Mouse (Mus musculus) neural tube, embryonic 13.5 days (tissue): ENCODE results near the gene Cnpy2. TPM values are rescaled to one million over a fixed set of nuclear protein-coding genes. Genes with fewer than 3 reads are reported as not detected.

Experiments used
- ATAC-seq: fragments of 200-750 bp; cut with Nextera tagmentation; 2 replicates; pipeline ENCODE4 v1.8.0; 2017; ENCODE audit warnings: low read depth, mild to moderate bottlenecking, moderate TSS enrichment, moderate library complexity
- H3K27ac ChIP-seq: fragments of 300-500 bp; sonication (generic); replicated peaks from 2 replicates; pipeline ENCODE4 v1.5.1; 2015; ENCODE audit warnings: moderate library complexity, mild to moderate bottlenecking, inconsistent platforms
- H3K27me3 ChIP-seq: fragments of 300-500 bp; sonication (generic); 2 replicates; pipeline ENCODE4 v1.6.1; 2015; ENCODE audit warnings: mild to moderate bottlenecking, inconsistent platforms
- H3K36me3 ChIP-seq: fragments of 300-500 bp; sonication (generic); 2 replicates; pipeline ENCODE4 v1.6.1; 2015; ENCODE audit warnings: mild to moderate bottlenecking, inconsistent platforms
- H3K4me1 ChIP-seq: fragments of 300-500 bp; sonication (generic); replicated peaks from 2 replicates; pipeline ENCODE4 v1.6.1; 2015; ENCODE audit warnings: inconsistent platforms
- H3K4me2 ChIP-seq: fragments of 300-500 bp; sonication (generic); 2 replicates; pipeline ENCODE4 v1.6.1; 2015; ENCODE audit warnings: inconsistent platforms, mild to moderate bottlenecking, moderate library complexity
- H3K4me3 ChIP-seq: fragments of 300-500 bp; sonication (generic); 2 replicates; pipeline ENCODE4 v1.5.1; 2015; ENCODE audit warnings: mild to moderate bottlenecking, inconsistent platforms
- H3K9ac ChIP-seq: fragments of 300-500 bp; sonication (generic); 2 replicates; pipeline ENCODE4 v1.6.1; 2015; ENCODE audit warnings: moderate library complexity, mild to moderate bottlenecking, inconsistent platforms
- H3K9me3 ChIP-seq: fragments of 300-500 bp; sonication (generic); 2 replicates; pipeline ENCODE4 v1.6.1; 2016; ENCODE audit warnings: inconsistent platforms
- WGBS: fragments of 180-500 bp; shearing (Covaris S2); methylation state at CpG from one replicate; pipeline ENCODE4 v1.1.7; 2015; 5-methylcytosine and 5-hydroxymethylcytosine counted together
- polyA plus RNA-seq: library from polyadenylated mRNA; unstranded; fragments of >200 nt; fragmentation: Nextera tagmentation; extraction: Ambion mirVana; gene quantifications from 2 replicates; pipeline ENCODE4 v1.2.1, GENCODE M21; 2015

The Cnpy2 gene
- polyA plus RNA-seq, 1 experiment from 2014 or later = 221 TPM

DNA sequence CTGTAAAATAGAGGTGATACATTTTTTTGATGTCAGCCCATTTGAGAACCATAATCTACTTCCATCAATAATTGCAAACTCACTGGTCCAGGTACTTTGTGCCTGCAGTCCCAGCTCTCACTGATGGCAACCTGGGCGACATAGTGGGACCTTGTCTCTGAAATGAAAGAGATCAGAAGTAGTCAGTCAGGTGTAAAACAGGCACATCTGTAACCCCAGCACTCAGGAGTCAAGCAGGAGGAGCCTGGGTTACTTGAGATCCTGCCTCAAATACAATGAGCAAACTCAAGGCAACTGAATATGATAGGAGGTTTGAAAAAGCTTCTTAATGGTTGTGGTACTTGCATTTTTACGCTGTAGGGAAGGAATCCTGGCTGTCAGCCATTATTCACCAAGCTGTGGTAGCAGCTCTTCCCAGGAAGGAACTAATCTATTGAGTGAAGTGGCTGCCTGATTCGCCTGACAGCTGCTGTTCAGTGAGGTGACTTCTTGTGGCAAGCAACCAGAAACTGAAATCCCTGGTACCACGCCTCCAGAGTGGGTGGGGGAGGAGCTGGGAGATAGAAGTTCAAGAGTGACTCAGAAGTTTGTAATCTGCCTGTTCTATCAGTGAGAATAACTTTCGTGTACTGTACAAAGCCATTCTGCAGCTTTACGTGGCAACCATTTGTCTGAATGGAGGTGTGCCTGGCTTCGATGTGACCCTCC, 22.5 kb downstream of the Cnpy2 start:
- Histone ChIP-seq H3K4me1 (peaks cover 26% of the 10 kb centered on the region), H3K27me3 (no peaks in the 10 kb centered on the region), H3K9me3 (no peaks in the 10 kb centered on the region), H3K27ac (peak overlapping the region; percentile 39; the same call in 1 of the 2 replicates), H3K9ac (0 out of 2 replicates have a peak overlapping the region, but pooled peaks have one; percentile 35), H3K4me3 (no peak overlapping the region), H3K4me2 (peak overlapping the region; percentile 6; the same call in 1 of the 2 replicates), H3K36me3 (peaks cover 4% of the 10 kb centered on the region; the same call in 1 of the 2 replicates)
- 62% methylated on average over 7 of the region's 7 CpGs for WGBS
- no peak for ATAC-seq

DNA sequence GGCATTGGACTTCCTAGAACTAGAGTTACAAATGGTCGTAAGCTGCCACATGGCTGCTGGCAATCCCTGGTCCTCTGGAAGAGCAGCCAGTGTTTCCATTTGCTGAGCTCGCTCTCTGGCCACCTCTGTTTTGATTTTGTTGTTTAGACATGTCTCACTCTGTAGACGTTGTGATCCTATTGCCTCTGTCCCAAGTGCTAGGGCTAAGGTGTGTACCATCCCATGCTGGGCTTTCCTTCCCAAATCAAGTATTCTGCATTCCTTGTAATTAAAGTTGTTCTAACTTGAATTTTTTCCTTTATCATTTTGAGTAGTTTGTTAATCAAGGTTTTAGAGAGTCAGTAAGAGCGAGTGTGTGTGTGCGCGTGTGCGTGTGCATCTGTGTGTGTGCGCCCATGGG, 25.3 kb downstream of the Cnpy2 start:
- Histone ChIP-seq H3K9ac (no peak overlapping the region), H3K4me1 (peaks cover 16% of the 10 kb centered on the region), H3K36me3 (peaks cover 30% of the 10 kb centered on the region), H3K9me3 (no peaks in the 10 kb centered on the region), H3K4me3 (no peak overlapping the region), H3K4me2 (no peak overlapping the region), H3K27me3 (no peaks in the 10 kb centered on the region), H3K27ac (no peak overlapping the region)
- ATAC-seq = no peak
- WGBS = 93% methylated on average over 8 of the region's 8 CpGs

DNA sequence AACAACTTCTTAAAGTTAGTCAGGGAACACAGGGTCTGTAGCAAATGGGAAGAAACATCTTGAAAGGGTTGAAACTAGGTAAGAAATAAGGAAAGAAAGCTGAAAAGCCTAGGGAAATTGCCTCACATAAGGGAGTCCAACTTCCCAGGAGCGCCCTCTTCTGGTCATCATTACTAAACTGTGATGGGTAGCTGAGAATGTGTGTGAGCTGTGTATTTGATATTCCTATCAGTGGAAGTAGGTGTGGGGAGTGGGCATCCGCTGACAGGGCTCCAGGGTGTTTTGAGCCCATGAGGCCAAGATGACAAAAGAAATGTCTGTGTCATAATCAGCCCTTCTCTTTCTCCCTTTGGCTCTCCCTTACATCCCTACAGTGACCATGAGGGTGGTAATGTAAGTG, 36.5 kb downstream of the Cnpy2 start:
- Histone ChIP-seq H3K4me1 (no peaks in the 10 kb centered on the region), H3K27me3 (no peaks in the 10 kb centered on the region), H3K4me3 (no peak overlapping the region), H3K9me3 (no peaks in the 10 kb centered on the region), H3K4me2 (no peak overlapping the region), H3K9ac (no peak overlapping the region), H3K27ac (no peak overlapping the region), H3K36me3 (peaks cover 90% of the 10 kb centered on the region)
- no peak for ATAC-seq
- WGBS = 66% methylated on average over 2 of the region's 2 CpGs

DNA sequence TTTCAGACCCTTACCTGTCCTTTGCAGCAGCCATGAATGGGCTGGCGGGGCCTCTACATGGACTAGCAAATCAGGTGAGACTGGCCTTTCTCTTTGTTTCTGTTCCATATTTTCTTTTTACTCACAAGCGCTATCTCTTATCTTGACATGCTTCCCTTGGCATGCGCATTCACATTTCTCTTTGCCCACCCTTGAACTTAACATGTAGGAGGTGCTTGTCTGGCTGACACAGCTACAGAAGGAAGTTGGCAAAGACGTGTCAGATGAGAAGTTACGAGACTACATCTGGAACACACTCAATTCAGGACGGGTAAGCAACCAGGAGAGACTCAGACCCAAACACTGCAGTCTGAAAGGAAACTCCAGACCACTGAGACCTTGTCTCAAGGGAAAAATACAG, 37.0 kb downstream of the Cnpy2 start:
- Histone ChIP-seq H3K27ac (no peak overlapping the region), H3K4me2 (no peak overlapping the region), H3K27me3 (no peaks in the 10 kb centered on the region), H3K9me3 (no peaks in the 10 kb centered on the region), H3K4me1 (no peaks in the 10 kb centered on the region), H3K36me3 (peaks cover 89% of the 10 kb centered on the region), H3K4me3 (no peak overlapping the region), H3K9ac (no peak overlapping the region)
- no peak for ATAC-seq
- 95% methylated on average over 6 of the region's 6 CpGs for WGBS

DNA sequence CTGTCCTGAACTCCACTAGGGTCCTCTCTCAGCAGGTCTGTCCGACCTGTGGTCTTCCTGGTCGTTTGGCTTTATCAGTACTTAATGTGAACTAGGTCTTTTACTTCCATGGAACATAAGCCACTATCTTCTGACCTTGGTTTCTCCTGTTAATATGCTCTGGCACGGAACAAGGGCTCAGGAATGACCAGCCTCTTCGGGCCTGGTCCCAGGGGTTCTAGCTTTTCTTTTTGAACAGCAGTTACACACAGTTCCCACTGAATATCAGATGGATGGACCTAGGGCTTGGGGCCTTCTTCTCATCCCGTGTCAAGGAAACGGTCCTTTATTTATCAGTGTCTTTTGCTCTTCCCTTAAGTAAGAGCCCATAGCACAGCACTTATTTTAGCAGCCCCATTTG, 39.6 kb downstream of the Cnpy2 start:
- Histone ChIP-seq H3K4me1 (peaks cover 3% of the 10 kb centered on the region; the same call in 1 of the 2 replicates), H3K4me3 (no peak overlapping the region), H3K27ac (no peak overlapping the region), H3K4me2 (no peak overlapping the region), H3K36me3 (peaks cover 85% of the 10 kb centered on the region), H3K27me3 (no peaks in the 10 kb centered on the region), H3K9ac (no peak overlapping the region), H3K9me3 (no peaks in the 10 kb centered on the region)
- no peak for ATAC-seq
- WGBS = 91% methylated on average over 6 of the region's 6 CpGs

DNA sequence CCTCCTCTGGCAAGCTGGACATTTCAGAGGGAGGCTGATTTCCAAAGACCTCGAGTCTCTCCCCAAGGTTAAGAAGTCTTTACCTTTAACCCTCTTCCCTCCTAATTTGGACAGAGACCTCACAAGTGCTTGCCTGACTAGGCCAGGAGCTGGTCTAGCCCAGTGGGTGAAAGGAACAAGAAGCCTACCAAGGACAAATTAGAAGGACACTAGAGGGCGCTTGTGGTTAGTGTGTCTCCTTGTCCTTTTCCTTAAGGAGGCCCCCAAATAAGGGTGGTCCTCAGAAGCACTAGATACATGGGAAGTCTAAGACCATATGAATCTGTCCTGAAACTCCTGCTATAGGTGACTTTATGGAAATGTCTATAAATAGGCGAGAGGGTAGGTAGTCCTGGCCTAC, 40.3 kb downstream of the Cnpy2 start:
- Histone ChIP-seq H3K9ac (no peak overlapping the region), H3K36me3 (peaks cover 79% of the 10 kb centered on the region), H3K27ac (no peak overlapping the region), H3K27me3 (no peaks in the 10 kb centered on the region), H3K4me3 (no peak overlapping the region), H3K4me2 (no peak overlapping the region), H3K9me3 (no peaks in the 10 kb centered on the region), H3K4me1 (peaks cover 10% of the 10 kb centered on the region)
- ATAC-seq = no peak
- WGBS = 56% methylated on average over 3 of the region's 3 CpGs

DNA sequence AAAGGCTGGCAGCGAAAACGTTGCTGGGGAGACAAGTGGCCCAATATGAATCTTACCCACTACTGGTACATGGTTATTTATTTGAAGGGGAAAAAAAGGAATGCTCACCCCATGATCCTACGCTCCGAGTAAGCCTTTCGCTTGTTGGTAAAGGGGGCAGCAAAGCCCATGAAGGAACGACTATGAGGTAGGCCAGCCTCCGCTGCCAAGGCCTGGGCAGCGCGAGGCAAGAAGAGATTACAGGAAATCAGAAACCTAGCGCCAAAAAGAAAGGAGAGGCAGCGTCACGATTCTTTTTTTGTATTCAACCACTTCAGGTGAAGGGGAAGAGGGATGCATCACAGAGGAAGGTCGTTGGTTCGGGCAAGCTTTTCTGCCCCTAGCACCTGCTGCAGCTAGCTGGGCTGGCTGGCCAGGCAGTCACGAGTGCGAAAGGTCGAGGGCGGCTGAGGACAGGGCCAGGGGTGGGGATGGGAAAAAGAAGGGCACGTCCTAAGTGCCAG, 45.7 kb downstream of the Cnpy2 start:
- Histone ChIP-seq H3K4me3 (peak overlapping the region; percentile 64), H3K27ac (peak overlapping the region; percentile 98), H3K9ac (peak overlapping the region; percentile 79), H3K4me1 (peaks cover 22% of the 10 kb centered on the region), H3K36me3 (peaks cover 26% of the 10 kb centered on the region), H3K9me3 (no peaks in the 10 kb centered on the region), H3K27me3 (no peaks in the 10 kb centered on the region), H3K4me2 (peak overlapping the region; percentile 90)
- no peak for ATAC-seq
- 18% methylated on average over 19 of the region's 19 CpGs for WGBS

DNA sequence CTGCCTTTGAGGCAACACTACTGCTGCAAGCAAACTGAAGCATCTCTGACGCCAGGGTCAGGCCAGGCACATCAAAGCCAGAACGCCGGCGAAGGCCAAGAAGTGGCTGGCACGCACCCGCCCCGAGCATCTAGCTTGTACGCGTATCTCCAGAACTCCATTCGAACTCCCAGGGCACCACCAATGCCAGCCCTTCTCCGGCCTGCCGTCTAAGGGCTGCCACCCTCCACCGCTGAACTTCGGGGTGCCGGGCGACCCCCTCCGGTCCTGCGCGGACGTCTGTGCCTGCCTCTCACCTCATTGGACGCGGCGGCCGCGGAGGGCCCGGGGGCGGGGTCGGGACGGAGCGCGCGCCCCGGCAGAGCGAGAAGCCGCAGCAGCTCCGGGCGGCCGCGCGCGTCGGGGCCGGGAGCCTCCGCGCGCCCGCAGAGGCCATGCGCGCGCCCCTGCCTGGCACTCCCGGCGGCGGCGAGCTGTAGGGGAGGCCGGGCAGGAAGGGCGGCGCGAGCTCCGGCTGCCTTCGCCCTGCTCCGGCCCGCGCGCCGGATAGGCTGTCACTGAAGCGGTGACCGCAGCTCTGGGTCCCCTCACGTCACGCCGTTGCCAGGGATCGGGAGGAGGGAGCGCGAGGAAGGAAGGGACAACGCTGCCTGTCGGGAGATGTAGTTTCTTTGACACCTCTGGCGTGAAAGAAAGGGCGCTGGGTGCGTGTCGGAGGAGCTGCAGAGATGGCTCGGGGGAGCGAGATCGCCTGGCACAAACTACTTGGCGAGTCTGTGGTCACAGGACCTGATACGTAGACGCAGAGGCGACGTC, 46.4 kb downstream of the Cnpy2 start, which contains the start of gene Coq10a:
TSS of gene Coq10a (minus strand) at position 596 of the 816 bp plus-strand sequence.
- WGBS = under 1% methylated on average over 87 of the region's 87 CpGs
- H3K36me3 ChIP-seq = peaks cover 19% of the 10 kb centered on the region
- peak; percentile 96 for ATAC-seq
- peaks cover 22% of the 10 kb centered on the region for H3K4me1 ChIP-seq
- H3K27ac ChIP-seq = peak within 1 kb of the TSS; percentile 98
- H3K9me3 ChIP-seq = no peaks in the 10 kb centered on the region
- H3K4me3 ChIP-seq = peak within 1 kb of the TSS; percentile 64
- no peaks in the 10 kb centered on the region for H3K27me3 ChIP-seq
- peak within 1 kb of the TSS; percentile 90 for H3K4me2 ChIP-seq
- peak within 1 kb of the TSS; percentile 79 for H3K9ac ChIP-seq

DNA sequence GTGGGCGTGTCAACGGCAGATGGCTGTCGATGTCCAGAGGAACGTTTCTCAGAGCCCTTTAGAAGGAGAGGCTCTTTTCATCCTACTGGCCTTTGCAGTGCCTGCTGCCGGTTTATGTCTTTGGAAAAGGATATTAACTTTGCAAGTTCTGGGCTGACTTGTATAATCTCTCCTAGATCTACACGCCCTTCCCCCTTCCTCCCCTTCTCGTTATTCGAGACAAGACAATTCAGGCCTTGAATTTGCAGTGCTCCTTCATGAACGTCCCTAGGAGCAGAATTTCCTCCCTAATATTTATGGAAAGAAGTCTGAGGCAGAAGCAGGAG, 46.9 kb downstream of the Cnpy2 start:
- H3K4me3 ChIP-seq = peak overlapping the region; percentile 64
- 6% methylated on average over 9 of the region's 9 CpGs for WGBS

DNA sequence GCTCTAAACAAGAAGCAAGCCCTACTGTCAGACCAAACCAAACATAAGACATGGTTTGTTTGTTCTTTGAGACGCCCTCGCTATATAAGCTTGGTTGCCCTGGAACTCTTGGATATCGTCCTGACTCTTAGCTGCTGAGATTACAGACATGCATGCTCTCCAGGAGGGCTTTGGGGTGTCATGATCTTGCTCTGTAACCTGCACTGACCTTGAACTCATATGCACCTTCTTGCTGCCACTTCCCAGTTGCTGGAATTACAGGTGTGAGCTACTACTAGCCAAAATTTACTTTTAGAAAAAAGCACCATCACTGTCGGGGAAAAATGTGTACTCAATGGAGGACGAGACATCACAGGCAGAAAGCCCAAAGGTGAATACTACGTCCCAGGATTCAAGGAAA, 47.3 kb downstream of the Cnpy2 start:
- Histone ChIP-seq H3K36me3 (peaks cover 10% of the 10 kb centered on the region), H3K4me2 (peak overlapping the region; percentile 90), H3K27me3 (no peaks in the 10 kb centered on the region), H3K9me3 (no peaks in the 10 kb centered on the region), H3K9ac (peak overlapping the region; percentile 79), H3K4me3 (peak overlapping the region; percentile 64), H3K27ac (peak overlapping the region; percentile 98), H3K4me1 (peaks cover 22% of the 10 kb centered on the region)
- no peak for ATAC-seq
- 77% methylated on average over 6 of the region's 6 CpGs for WGBS

More for the DNA sequence above, 46.9 kb downstream of the Cnpy2 start:
- H3K4me2 ChIP-seq = peak overlapping the region; percentile 90
- ATAC-seq = no peak
- peaks cover 14% of the 10 kb centered on the region for H3K36me3 ChIP-seq
- peak overlapping the region; percentile 98 for H3K27ac ChIP-seq
- no peaks in the 10 kb centered on the region for H3K9me3 ChIP-seq
- peak overlapping the region; percentile 79 for H3K9ac ChIP-seq
- H3K27me3 ChIP-seq = no peaks in the 10 kb centered on the region
- peaks cover 22% of the 10 kb centered on the region for H3K4me1 ChIP-seq

DNA sequence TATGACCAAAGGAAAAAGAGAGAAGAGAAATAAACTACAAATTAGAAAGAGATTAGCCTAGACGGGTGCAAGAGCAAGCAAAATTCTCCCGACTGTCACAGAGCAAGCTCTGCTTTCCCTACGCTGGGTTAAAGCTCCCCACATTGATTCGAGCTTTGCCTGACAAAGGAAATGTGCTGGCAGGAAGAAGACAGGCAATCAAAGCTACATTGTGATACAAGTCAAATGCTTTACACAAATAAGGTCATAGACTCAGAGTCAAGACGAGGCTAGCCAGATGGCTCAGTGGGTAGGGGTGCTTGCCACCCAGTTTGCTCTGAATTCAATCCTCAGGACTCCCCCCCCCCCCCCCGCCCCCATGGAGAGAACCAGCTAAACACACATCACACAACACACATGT, 47.8 kb downstream of the Cnpy2 start:
- no peak for ATAC-seq
- no peak overlapping the region for H3K4me2 ChIP-seq
- H3K4me3 ChIP-seq = no peak overlapping the region
- peaks cover 22% of the 10 kb centered on the region for H3K4me1 ChIP-seq
- H3K36me3 ChIP-seq = peaks cover 7% of the 10 kb centered on the region
- 60% methylated on average over 6 of the region's 6 CpGs for WGBS
- no peaks in the 10 kb centered on the region for H3K9me3 ChIP-seq
- no peaks in the 10 kb centered on the region for H3K27me3 ChIP-seq
- H3K27ac ChIP-seq = peak overlapping the region; percentile 98; the same call in 1 of the 2 replicates
- H3K9ac ChIP-seq = no peak overlapping the region

DNA sequence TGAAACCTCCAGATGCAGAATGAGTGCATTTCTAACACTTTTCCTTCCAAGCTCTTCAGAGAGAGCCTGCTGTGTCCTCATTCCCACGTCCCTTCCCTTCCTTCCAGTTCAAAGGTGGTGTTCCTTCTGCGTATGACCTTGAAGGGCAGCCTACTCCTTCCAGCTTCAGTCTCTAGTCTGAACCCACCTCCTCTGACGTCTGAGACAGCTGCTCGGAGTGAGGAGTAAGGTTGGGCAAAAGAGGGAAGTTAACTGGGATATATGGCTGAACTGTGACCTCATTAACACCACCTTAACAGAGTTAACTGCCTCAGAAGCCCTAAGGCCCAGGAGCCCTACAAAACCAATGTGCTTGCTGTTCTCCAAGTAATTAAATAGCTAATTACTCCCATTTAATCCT, 48.3 kb downstream of the Cnpy2 start:
- 56% methylated on average over 4 of the region's 4 CpGs for WGBS
- no peak overlapping the region for H3K4me3 ChIP-seq
- H3K27ac ChIP-seq = no peak overlapping the region
- H3K4me1 ChIP-seq = peaks cover 22% of the 10 kb centered on the region
- no peak for ATAC-seq
- H3K9me3 ChIP-seq = no peaks in the 10 kb centered on the region
- no peak overlapping the region for H3K9ac ChIP-seq
- H3K36me3 ChIP-seq = peaks cover 1% of the 10 kb centered on the region
- H3K4me2 ChIP-seq = no peak overlapping the region
- H3K27me3 ChIP-seq = no peaks in the 10 kb centered on the region
